Mouse (Mus musculus): ENCODE measurements around the gene Mboat1. TPM values are rescaled to one million over a fixed set of nuclear protein-coding genes. Genes with fewer than 3 reads are reported as not detected.

The Mboat1 gene
- 1 to 10 TPM; 2.9 to 5.3 TPM for total RNA-seq (2021)
- long read RNA-seq, experiment 1, transcript Mboat1-201 (13 exons, 2,905 nt): major isoform, 5 of 9 reads
- long read RNA-seq, experiment 1, partial matches to known transcripts: 0 of 9 reads
- long read RNA-seq, experiment 1, other reads (novel, unspliced or antisense): 4 of 9 reads
- long read RNA-seq, experiment 2, partial matches to known transcripts: 1 of 6 reads
- long read RNA-seq, experiment 2, other reads (novel, unspliced or antisense): 2 of 6 reads

- DNase-seq: peak; percentile 84
- intact Hi-C loops (cut with DNase I; ENCODE audit: low total_unique reads): no loop called here
These were observed at the start of gene Mboat1 for GRCm38 (mm10) chr13:30136243-30136922. TSS of gene Mboat1 (plus strand) at chr13:30136489.

GRCm38 (mm10) chr13:30093086-30093485 is 43.2 kb upstream of the Mboat1 start:
- no peak for DNase-seq

GRCm38 (mm10) chr13:30095851-30096250 is 40.4 kb upstream of the Mboat1 start:
- no peak for DNase-seq
- intact Hi-C loops (cut with DNase I; ENCODE audit: low total_unique reads): no loop called here

More at GRCm38 (mm10) chr13:30093086-30093485, 43.2 kb upstream of the Mboat1 start:
- intact Hi-C loops (cut with DNase I; ENCODE audit: low total_unique reads): loop anchor here (2.0 kb wide), 1 partner anchor 168 kb away; no protein-coding TSS in a partner anchor

- intact Hi-C loops (cut with DNase I; ENCODE audit: low total_unique reads): no loop called here
- DNase-seq: no peak
These were observed 39.8 kb upstream of the Mboat1 start for GRCm38 (mm10) chr13:30096536-30096935.

GRCm38 (mm10) chr13:30109001-30109600 is 27.2 kb upstream of the Mboat1 start:
- intact Hi-C loops (cut with DNase I; ENCODE audit: low total_unique reads): no loop called here
- no peak for DNase-seq

- no peak for DNase-seq
- intact Hi-C loops (cut with DNase I; ENCODE audit: low total_unique reads): no loop called here
These were observed 20.5 kb upstream of the Mboat1 start for GRCm38 (mm10) chr13:30115792-30116191.

GRCm38 (mm10) chr13:30136923-30137629 is 787 bp downstream of the Mboat1 start:
- intact Hi-C loops (cut with DNase I; ENCODE audit: low total_unique reads): no loop called here
- DNase-seq: no peak

GRCm38 (mm10) chr13:30137951-30138350 is 1.7 kb downstream of the Mboat1 start:
- DNase-seq: no peak
- intact Hi-C loops (cut with DNase I; ENCODE audit: low total_unique reads): no loop called here

- intact Hi-C loops (cut with DNase I; ENCODE audit: low total_unique reads): no loop called here
These were observed 3.9 kb downstream of the Mboat1 start for GRCm38 (mm10) chr13:30140149-30140548.

GRCm38 (mm10) chr13:30140646-30141045 is 4.4 kb downstream of the Mboat1 start:
- intact Hi-C loops (cut with DNase I; ENCODE audit: low total_unique reads): no loop called here
- DNase-seq: no peak

More at GRCm38 (mm10) chr13:30140149-30140548, 3.9 kb downstream of the Mboat1 start:
- DNase-seq: no peak

- intact Hi-C loops (cut with DNase I; ENCODE audit: low total_unique reads): no loop called here
- DNase-seq: no peak
These were observed 5.7 kb downstream of the Mboat1 start for GRCm38 (mm10) chr13:30141996-30142395.

GRCm38 (mm10) chr13:30146468-30146867 is 10.2 kb downstream of the Mboat1 start:
- intact Hi-C loops (cut with DNase I; ENCODE audit: low total_unique reads): no loop called here

GRCm38 (mm10) chr13:30154264-30154663 is 18.0 kb downstream of the Mboat1 start:
- no peak for DNase-seq
- intact Hi-C loops (cut with DNase I; ENCODE audit: low total_unique reads): no loop called here

More at GRCm38 (mm10) chr13:30146468-30146867, 10.2 kb downstream of the Mboat1 start:
- DNase-seq: no peak

- DNase-seq: no peak
- intact Hi-C loops (cut with DNase I; ENCODE audit: low total_unique reads): no loop called here
These were observed 23.3 kb downstream of the Mboat1 start for GRCm38 (mm10) chr13:30159626-30160025.

- DNase-seq: no peak
- intact Hi-C loops (cut with DNase I; ENCODE audit: low total_unique reads): no loop called here
These were observed 27.2 kb downstream of the Mboat1 start for GRCm38 (mm10) chr13:30163521-30163920.

GRCm38 (mm10) chr13:30166138-30167090 is 30.1 kb downstream of the Mboat1 start:
- intact Hi-C loops (cut with DNase I; ENCODE audit: low total_unique reads): no loop called here
- DNase-seq: no peak

GRCm38 (mm10) chr13:30167499-30167898 is 31.2 kb downstream of the Mboat1 start:
- DNase-seq: no peak
- intact Hi-C loops (cut with DNase I; ENCODE audit: low total_unique reads): no loop called here

GRCm38 (mm10) chr13:30168803-30169202 is 32.5 kb downstream of the Mboat1 start:
- intact Hi-C loops (cut with DNase I; ENCODE audit: low total_unique reads): no loop called here
- no peak for DNase-seq

- DNase-seq: no peak
- intact Hi-C loops (cut with DNase I; ENCODE audit: low total_unique reads): no loop called here
These were observed 33.8 kb downstream of the Mboat1 start for GRCm38 (mm10) chr13:30170061-30170460.

All from gastrocnemius, postnatal 14 days (tissue).